Mouse (Mus musculus) R1 (cell line): Measurements from ENCODE around the gene Zfyve19.

Experiments
- DNase-seq: peaks from one replicate; pipeline ENCODE4 v3.0.0-alpha.2; 2018; ENCODE audit warnings: low read depth, low spot score

Gene Zfyve19

DNA sequence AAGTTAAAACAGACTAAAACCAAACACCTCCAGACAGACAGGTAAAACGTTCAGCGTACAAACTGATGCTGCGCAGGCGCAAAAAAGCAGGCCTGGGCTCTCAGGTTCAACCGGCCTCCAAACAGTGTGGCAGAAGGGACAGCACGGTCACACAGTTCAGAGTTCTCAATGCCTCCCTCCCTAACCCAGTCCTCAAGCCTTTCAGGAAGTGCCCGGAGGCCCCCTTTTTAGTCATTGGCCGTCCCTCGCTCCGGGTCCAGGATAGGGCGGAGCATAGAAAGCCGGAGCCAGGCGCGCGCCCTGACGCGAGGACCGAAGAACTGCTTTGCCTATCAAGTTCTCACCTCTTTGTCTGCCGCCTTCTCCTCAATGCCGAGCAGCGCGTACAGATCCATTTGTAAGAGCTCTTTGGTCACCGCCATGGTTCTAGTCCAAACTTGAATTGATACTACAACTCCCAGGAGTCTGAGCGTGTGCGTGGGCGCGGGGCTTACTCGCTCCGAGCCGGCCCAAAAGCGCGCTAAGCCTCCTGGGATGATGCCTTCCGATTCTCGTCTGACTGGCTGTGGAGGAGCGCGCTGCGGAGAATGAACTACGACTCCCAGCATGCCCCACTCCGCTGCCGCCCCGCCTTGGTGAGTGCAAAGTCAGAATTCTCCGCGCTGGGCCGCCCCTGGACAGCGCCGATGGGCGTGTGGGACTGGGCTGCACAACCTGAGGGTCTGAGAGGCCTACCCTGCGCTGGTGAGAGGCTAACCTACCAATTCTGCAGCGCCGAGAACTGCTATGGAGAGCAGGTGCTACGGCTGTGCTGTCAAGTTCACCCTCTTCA is at the start of gene Zfyve19, which contains the start of gene Dnajc17:
TSS of gene Zfyve19 (plus strand) at position 274 of the 832 bp plus-strand sequence.
TSS of gene Dnajc17 (minus strand) at position 452 of the 832 bp plus-strand sequence.
- DNase-seq: peak; percentile 98

DNA sequence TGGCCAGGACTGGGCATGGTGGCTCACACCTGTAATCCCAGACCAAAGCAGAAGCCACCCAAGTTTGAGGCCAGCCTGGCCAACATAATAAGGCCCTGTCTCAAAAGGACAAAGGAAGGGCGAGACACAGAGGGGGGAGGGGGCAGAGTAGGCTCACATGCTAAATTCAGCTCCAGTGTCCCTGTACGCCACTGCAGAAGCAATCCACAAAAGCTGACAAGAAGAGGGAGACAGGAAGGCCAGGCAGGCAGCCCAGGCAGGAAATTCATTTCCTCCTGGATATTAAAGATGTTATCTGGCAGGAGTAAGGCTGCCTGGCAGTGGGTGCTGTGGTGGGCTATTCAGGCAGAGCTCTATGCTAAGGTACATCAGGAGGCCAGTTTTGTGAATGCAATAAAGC is 47.2 kb upstream of the Zfyve19 start:
- no peak for DNase-seq

DNA sequence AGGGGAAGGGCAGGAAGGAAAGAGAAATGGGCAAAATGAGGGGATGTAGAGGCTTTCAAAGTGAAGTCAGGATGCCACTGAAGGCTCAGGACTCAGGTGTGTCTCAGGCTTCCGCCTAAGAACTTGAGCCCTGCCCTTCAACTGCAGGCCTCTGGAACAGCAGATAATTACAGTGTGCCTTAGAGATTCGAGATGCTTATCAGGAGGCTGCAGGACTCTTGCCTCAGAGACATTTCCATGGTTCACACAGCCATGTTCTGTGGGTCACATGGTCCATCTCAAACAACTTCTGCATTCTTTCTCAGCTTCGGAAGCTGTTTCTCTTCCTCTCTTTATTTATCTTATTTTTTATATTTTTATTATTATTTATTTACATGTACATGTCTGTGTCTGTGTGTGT is 45.3 kb upstream of the Zfyve19 start:
- no peak for DNase-seq

DNA sequence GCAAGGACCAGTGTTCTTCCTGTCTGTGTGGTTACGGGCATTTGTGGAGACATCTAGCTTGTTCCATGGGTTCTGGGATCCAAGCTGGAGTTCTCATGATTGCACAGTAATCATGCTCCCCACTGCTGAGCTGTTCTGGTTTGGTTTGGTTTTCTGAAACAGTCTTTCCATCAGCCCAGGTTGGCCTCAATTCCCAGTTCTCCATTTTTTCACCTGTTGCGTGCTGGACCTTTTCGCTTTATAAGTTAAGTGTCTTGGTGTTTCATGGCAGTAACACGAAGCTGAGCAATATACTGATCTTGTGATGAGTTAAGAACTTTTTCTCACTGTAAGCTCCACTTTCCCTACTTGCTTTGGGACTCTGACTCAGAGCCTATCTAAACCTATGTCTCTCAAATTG is 44.4 kb upstream of the Zfyve19 start:
- DNase-seq: no peak

DNA sequence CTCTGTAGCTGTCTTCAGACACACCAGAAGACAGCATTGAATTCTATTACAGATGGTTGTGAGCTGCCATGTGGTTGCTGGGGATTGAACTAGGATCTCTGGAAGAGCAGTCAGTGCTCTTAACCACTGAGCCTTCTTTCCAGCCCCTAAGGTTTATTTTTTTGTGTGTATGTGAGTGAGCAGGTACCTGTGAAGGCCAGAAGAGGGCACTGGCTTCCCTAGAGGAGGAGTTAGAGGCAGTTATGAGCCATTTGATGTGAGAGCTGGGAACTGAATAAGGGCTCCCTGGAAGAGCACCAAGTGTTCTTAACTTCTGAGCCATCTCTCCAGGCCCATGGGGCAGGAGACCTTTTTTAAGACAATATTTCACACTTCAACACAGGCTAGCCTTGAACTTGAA is 43.0 kb upstream of the Zfyve19 start:
- peak; percentile 72 for DNase-seq

DNA sequence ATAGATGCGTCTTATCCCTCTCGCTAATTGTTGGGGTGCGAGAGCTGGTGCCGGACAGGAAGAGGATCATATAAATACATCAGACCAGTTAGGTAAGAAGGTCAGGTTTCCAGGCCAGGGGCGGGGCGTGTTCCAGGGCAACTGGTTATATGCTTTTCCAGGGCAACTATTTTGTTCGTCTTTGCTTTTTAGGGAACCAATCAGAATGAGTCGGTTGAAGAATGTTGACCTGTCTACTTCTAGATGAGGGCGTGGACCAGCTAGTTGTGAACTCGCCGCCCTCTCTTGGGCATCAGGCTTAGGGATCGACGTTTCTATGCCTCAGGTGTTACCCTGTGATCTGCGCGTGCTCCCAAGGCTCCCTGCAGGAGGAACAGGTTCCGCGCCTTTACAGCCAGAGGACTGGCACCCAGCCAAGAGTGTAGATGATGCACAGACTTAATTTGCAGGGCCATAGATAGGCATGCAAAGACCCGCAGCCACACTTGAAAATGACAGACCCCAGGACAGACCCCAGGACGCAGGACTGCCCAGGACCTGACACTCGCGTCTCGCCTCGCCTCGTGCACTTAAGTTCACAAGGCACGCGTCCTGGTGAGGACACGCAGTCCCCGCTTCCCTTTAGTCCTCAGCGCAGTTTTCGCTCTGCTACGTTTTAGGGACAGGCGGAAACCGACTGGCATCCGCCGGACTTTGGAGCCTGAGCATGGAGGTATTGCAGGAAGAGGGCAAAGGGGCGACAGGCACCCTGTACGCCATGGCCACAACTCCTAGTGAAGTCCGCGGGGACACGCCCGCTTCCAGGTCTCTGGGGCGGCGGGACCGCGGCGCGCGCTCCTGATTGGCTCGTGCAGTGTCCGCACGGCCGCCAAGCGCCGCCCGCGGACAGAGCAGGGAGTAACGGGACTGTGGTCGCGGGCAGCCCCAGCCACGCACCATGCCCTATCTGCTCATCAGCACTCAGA is 41.2 kb upstream of the Zfyve19 start, which contains the start of gene Gchfr:
TSS of gene Gchfr (plus strand) at position 873 of the 965 bp plus-strand sequence.
- peak; percentile 79 for DNase-seq

DNA sequence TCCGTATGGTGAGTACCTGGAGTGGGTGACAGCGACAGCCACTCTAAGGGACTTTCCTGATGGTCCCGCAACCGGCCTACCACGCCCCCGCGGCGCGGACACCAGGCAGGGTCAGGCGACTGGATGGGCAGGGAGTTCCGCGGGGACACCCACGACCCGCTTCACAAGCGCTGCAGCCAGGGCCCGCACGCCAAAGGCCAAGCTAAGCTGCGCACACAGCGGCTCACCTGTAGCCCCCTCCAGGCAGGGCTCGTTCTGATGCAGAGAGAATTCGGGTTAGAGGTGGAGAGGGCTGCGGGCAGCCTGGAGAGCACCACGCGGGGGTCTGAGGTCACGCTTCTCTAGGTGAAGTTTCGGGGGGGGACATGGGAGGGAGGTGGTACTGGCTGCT is 40.6 kb upstream of the Zfyve19 start:
- DNase-seq: peak; percentile 39

DNA sequence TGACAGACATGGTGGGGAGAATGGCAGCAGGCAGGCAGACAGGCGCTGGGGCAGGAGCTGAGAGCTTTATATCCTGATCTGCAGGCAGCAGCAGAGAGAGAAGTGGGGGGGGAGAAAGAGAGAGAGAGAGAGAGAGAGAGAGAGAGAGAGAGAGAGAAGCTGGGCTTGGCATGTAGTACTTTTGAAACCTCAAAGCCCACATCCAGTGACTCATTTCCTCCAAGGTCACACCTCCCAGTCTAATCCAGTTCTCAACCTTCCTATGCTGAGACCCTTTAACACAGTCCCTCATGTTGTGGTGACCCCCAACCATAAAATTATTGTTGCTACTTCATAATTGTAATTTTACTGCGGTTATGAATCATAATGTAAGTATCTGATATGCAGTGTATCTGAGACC is 38.1 kb upstream of the Zfyve19 start:
- no peak for DNase-seq

DNA sequence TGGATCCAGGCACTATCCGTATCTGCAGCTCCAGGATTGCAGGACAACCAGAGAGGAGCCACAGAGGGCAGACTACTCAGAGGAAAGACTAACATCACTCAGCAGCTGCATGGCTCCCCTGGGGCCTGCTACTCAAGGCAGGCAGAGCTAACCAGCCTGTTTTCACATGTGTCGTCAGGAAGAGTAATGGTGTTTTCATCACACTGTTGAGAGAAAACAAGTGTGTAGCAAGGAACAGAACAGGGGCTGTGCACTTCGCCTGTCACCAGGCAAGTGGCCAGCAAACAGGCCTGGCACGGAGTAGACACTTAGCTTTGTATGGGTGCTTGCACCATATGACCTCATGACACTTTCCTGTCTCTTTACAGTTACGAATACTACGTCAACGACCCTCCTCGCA is 36.8 kb upstream of the Zfyve19 start:
- DNase-seq: no peak

DNA sequence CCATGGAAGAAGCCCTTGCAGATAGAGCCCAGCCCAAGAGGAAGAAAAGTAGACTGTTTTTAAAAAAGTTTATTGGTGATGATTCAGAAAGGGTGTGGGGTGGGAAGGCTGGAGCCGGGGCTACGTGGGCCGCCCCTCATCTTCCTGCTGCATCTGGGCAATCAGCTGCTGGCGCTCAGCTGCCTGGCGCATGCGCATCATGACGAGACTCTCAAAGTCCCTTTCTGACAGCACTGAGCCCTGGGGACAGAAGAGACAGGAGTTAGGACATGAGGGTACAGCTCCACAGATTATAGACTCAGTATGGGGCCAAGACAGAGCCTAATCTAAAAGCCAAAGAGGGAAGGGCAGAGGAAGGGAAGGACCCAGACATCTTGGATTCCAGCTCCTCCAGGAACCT is 36.0 kb upstream of the Zfyve19 start:
- no peak for DNase-seq

DNA sequence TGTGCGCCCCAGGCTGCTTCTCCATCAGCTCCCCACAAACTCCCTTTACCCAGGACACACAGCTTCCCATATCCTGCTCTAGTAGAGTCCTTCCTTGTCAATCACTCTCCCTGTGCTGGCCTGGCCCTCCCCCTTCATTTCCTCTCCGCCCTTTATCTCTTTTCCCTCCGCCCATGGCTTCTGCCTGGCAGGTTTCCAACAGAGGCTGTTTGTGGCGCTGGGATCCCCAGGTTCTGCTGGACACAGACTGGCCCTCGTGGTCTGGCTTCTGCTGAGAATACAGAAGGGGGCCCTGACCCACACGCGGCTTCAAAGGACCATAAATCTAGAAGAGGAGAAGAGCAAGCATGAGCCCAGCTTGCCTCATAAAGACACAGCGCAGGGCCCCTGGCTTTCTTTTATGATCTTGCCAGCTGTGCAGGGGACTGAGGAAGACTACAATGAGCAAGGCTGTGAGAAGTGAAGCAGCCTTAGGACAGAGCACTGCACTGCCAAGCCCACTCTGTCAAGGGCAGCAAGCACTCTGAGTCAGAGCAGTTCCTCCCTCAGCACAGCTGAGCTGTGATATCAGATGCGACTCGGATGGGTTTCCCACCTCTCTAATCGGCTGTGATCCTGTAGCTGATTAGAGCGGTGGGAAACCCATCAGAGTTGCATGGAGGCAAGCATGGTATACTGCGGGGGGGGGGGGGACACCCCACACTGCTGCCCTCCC is 35.4 kb upstream of the Zfyve19 start:
- DNase-seq: peak; percentile 43

DNA sequence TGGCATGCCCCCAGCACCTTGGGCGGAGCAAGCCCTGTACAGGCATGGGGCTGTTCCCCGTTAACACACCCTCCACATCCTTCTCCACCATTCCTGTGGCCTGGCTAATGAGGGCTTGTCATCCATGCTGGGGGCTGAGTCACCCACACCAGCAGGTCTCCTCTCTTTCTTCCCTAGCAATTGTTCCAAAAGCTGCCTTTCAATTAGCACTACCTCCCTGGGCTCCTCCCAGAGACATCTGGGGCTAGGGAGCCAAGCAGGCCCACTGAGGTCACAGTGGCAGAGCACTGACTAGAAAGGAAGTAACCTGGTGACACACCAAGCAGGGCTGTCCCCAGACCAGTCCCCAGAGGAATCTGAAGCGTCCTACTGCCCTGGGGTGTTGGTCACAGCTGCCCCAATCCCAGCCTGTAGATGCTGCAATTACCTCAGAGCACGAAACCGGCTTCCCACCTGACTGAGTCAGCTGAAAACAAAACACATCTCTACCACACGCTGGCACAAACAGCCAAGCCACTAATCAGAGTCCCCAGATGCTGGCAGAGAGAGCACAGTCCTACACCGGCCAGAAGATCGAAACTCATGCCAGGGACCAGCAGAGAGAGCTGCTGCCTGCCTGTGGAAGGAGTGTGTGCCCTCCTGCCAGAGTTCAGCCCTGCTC is 34.3 kb upstream of the Zfyve19 start, which contains the start of gene Gm14137:
TSS of gene Gm14137 (plus strand) at position 519 of the 661 bp plus-strand sequence.
- no peak for DNase-seq

DNA sequence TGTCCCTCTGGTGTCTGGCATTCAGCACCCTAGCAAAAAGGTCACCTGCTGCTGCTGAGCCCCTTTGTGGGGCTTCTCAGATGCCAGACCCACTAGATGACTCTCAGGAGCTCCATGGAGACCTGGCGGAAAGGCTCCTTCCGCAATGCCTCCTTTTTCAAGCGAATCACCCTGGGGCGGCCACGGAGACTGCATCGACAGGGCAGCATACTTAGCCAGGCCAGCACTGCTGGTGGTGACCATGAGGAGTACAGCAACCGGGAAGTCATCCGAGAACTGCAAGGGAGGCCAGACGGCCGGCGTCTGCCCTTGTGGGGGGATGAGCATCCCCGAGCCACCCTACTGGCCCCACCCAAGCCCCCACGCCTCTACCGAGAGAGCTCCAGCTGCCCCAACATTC is 33.6 kb upstream of the Zfyve19 start:
- DNase-seq: no peak

DNA sequence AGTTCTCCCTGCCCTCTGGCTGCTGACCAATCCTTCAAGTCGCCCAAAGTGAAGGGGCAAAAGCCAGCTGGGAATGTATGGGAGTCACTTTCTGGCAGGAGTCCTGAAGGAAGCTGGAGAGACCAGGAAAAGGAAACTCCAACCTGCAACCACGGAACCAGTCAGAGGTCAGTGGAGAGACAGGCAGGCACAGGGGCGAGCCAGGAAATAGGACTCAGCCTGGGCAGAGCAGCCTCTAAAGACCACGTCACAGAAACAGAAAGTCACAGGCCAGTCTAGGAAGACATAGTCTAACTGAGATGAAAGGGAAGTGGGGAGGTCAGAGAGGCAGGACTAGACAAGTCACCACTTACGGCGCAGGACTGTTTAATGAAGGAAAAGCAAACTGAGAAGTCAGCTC is 32.8 kb upstream of the Zfyve19 start:
- DNase-seq: no peak

DNA sequence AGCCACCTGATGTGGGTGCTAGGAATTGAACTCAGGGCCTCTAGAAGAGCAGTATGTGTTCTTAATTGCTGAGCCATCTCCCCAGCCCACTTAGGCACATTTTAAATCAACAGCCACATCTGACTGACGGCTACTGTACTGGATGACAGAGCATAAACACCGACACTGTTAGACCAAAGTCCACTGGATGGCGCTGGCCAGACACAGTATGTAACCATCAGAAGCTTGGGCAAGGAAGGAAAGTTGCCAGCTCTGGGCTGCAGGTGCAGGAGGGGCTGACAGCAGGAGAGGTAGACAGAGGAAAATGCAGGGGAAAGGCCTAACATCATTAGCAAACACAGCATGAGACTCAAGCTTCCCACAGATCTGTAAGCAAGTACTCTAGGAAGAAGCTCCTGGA is 31.7 kb upstream of the Zfyve19 start:
- peak; percentile 49 for DNase-seq

DNA sequence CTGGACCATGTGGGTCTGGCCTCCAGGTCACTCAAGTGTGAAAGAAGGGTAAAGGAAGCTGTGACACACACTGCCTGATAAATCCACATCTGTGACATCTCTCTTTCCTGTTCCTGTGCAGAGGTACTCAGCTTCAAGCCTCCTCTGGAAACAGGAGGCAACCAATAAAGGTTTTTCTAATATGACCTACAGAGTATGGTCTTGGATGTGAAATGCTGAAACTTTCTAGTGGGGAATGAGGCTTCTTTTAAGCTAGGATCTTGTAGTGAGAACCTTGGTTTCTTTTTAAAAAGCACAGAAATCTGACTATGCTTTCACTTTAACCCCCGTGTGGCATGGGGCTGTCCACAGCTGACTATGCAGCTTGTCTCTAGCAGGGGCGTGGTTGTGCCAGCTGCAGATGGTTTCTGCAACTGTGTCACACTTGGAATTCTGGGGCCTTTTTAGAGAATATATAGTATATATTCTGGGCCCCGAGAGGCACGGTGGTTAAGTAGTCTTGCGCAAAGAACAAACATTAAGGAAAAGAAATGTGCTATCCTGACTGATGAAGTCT is 31.0 kb upstream of the Zfyve19 start:
- no peak for DNase-seq

DNA sequence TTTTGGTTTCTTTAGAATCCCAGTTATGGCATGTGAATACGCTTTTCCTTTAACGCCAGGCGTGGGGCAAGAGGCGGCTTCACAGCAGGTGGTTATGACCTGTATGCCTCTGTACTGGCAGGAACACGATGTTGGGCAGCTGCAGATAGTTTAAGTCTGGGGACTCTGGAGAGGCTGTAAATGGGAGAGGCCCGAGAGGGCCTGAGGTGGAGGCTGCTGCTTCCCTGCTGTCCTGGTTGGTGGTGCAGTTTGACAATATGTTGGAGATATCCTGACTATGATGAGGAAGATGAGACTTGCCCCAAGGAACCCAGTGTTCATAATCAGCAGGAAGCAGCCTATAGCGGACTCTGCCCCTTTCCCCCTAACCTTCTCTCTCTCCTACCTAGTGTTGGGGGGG is 25.5 kb upstream of the Zfyve19 start:
- no peak for DNase-seq

DNA sequence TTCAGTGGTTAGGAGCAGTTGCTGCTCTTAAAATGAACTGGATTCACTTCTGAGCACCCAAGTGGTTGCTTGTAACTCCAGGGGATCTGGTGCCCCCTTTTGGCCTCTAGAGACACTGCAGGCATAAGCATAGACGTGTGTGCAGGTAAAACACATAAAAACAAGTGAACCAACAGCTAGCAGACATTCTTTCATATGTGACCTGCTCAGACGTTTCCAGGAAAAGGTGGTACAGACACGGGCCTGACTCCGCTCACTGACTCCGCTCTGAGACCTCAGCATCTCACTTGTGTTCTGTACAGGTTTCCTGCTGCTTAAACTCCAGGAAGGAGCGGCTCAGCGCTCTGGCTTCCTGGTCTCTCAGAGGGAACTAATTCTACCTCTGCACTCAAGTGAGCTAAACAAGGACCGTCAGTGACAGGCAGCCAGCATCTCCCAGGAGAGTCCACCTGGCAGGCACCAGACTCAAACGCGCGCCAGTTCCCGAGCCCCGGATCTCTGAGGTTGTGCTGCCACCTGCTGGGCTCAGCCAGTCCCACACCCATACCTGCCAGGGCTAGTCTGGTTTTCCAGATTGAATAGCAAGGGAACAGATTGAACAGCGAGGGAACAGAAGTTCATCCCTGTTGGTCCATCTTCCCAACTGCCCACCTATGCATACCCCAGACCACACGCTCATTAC is 19.2 kb upstream of the Zfyve19 start:
- DNase-seq: peak; percentile 85

DNA sequence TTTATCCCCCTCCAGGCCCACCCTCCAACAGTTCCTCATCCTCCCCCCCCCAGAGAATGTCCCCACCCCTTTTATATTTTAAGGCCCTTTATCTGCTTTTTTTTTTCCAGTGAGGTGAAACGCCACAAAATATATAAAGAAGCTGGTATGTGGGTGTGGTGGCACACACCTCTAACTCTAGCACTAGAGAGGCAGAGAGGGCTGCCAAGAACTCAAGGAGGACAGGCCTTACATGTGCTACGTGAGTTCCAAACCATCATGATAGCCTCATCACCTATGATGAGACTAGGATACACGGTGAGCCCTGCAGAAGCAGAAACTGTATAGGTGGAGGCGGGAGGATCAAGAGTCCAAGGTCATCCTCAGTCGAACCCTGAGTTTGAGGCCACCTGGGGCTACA is 17.4 kb upstream of the Zfyve19 start:
- DNase-seq: no peak

DNA sequence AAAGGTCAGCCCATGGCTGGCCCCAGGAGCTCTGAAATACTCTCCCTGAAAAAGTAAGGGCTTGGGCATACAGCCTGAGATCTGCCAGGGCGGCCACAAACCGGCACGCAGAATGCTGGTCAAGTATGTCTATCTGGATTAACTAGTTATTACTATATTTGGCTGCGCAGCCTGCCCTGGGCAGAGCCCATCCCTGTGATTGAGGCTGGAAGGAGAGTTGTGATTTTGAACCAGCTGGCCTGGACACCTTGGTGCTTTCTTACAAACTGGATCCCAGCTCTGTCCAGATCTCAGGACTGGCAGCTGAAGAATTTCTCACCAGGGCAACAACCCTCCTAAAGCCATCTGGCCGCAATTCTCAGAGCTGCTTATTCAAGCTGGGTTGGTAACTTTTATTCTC is 14.3 kb upstream of the Zfyve19 start:
- DNase-seq: no peak
